Mouse (Mus musculus): ENCODE measurements at regions not wholly inside any gene's neighbourhood (a gene's known extent, or its start where the extent isn't known, plus 50 kb on each side); places are given as distances from the start of the nearest gene placed in this dataset.

DNA sequence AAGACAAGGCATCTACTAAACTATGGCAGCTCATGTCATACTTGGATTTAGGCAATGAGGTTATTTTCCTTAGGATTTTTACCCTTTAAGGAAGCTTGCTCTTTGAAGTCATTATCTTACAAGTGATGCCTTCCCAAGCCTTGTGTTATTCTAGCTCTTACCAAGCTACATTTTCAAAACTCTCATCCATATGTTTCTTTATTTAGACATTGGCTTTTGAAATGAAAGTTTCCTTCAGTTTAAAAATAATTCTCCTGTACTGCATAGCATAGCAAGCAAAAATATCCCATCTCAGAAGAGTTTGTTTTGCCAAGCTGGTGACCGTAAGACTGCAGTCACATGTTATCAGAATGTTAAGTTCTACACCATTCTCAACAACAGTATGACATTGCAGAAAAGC lies 372.8 kb upstream of the Sptlc3 start:
- DNase-seq (ENCODE audit: inconsistent ontology term): no peak

DNA sequence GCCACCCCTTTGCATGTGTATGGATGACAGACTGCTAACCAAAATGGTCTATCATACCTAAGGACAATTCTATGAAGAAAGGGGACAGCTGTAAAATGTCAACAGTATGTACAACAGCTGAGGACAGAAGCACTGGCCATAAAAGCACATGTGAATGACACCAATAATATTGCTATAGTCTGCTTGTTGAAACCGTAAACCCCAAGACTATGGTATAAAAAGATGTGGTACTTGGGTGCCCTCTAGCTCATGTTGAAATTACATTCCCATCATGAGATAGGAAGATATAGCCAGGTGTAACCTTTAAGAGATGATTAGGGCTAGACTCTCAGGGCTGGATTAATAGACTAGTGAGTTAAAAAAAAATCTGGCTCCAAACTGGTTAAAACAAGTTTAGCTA lies 361.6 kb upstream of the Sptlc3 start:
- no peak for DNase-seq (ENCODE audit: inconsistent ontology term)

DNA sequence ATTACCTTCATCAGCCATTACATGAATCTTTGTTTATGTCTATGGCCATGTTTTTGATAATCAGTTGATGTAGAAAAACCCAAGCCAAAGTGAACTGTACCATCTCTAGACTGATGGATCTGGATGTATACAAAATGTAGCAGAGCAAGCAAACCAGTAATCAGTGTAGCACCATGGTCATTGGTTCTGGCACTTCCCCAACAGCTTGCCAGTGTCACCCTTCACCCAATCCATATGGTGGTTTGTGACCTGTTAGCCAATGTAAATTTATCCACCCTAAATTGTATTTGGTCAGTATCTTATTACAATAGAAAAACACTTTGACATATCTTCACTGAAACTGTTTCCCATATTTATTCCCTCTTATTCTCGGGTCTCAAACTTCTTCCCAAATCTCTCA lies 346.7 kb upstream of the Sptlc3 start:
- no peak for DNase-seq (ENCODE audit: inconsistent ontology term)

DNA sequence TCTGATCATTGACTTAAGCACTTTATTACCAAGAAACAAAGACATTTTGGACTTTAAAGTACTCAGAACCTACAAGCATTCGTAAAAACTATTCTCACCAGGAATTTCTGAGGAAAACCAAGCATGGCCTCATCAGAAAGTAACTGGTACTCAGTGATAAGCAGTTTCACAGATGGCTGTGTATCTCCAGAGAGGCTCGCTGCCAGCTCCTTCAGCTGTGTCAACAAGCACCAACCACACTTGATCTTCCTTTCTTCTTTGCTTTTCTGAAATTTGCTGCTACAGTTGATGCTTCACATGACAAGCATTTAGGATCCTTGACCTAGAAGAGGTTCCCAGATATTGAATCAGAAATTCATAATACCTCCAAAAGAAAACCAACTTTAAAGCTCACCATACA lies 314.1 kb upstream of the Sptlc3 start:
- DNase-seq (ENCODE audit: inconsistent ontology term): no peak

DNA sequence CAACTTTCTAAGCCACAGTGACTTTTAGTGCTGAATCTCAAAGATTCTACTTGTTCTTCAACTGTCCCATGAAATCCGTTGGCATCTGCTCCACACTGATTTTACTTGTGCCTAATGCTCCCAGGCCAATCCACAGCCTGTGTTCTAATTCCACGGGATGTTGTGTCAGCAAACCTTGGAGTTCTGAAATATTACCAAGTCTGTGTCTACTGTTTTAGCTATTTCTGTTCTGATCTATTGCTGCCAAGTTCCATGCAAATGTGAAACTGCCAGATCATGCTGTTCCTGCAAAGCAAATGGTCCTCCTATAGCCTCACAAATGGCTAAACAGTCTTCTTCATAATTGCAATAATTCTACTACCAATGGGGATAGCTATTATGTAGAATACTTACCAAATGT lies 295.4 kb upstream of the Sptlc3 start:
- DNase-seq (ENCODE audit: inconsistent ontology term): no peak

DNA sequence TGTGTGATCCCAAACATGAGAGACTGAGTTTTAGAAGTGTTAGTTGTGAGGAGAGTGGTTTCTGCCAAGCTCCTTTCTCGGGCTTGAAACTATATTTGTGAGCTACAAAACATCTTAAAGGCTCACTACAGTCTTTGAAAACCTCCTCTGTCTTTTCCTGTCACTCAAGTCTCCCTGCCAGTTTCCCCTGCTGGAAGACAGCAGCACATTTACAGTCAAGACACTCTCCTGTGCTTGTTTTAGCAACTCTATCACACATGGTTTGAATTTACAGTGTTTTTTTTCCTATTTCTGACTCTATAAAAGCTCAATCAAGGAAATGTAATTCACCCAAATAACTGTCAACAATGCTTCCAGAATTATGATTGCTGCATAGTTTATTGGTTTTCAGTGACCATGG lies 286.1 kb upstream of the Sptlc3 start:
- DNase-seq (ENCODE audit: inconsistent ontology term): no peak

DNA sequence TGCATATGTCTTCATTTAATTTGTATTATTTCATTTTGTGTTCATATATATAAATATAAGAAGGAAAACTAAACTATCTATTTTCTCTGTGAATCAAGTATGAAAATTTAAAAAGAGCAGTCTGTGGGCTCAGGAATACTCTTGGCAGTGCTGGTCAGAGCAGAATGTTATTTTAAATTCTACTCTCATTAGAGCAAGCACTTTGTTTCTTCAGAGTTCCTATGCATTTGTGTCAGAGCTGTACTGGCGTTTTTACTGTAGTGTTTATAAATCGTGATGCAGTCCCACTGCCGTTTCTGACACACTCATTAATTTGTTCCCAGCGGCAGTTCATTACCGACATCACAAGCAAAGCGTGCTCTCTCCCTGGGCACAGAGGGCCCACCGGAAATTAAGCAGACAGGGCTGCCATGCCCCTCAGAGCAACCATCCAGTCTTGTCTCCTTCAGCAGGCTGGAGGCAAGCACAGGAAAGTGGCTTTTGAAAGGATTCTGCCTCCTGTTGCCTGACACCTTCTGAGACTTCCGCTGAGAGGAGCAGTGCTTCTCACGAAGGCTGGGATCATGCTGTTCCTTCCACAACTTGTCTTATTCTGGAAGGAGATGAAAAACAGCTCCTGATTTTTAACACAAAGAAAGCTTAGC lies 272.8 kb upstream of the Sptlc3 start:
- peak; percentile 21 for DNase-seq (ENCODE audit: inconsistent ontology term)

DNA sequence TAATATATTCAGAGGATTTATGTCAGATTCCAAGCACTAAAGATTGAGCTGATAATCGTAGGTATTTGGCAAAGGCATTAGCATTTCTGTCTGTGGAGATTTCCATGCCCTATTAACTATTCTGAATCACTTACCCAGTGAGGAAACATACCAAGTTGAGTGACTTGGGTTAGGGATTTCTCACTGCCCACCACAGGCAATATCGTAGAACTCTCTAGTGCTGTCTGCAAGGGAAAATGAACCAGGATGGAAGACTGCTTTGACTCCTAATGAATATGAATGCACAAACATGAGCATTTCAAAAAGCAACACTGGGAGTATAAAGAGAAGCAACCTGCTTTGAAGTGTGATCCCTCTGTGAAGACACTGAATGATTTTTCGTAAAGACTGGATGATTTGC lies 263.3 kb upstream of the Sptlc3 start:
- no peak for DNase-seq (ENCODE audit: inconsistent ontology term)

DNA sequence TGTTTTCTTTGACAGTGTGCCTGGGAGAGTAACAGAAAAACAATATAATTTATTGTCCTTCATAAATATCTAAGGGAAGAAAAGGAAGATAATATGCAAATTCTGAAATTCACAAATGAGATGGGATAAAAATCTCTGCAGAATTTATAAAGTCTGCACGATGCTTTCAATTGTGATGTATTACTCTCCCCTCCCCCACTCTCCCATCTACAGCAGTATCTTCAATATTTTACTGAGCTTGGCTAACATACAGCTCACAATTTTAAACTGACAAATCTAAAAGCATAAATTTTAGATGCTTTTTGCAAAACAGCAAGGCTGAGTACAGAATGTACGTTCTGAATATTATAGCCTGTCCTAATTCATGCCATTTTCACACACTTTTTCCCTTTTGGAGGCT lies 243.6 kb upstream of the Sptlc3 start:
- no peak for DNase-seq (ENCODE audit: inconsistent ontology term)

DNA sequence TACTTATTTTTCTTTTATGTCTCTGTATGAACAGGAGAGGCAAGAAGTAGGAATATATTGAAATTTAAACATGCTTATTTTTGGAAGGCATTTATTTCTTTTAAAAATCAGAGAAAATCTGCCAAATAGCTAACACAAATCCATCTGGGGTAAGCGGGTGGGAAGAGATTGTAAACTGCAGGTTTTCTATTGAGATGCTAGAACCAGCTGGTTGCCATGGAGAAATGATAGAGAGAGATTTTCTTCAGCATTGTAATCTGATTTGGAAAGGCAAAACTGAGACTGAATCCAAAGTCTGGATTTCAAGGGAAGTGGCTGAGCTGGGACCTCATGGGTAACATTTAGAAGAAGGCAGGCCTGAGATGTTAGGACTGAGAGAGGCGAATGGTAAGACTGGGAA lies 226.6 kb upstream of the Sptlc3 start:
- DNase-seq (ENCODE audit: inconsistent ontology term): no peak

DNA sequence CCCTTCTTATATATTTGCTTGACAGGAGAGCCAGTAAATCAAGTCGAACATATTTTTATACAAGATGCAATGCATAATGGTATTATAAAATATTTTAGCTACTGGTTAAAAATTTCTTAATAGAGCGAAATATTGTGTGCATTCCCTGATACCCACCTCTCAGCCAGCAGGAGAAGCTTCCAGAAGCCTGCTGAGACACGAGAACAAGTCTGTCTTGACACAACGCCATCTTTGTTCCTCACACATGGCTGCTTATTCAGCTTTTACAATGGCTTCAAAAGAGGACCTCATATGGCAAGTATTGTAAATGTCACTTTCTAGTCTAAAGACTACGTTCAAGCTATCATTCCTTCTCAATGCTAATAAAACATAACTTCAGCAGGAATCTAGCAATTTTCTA lies 217.1 kb upstream of the Sptlc3 start:
- no peak for DNase-seq (ENCODE audit: inconsistent ontology term)

DNA sequence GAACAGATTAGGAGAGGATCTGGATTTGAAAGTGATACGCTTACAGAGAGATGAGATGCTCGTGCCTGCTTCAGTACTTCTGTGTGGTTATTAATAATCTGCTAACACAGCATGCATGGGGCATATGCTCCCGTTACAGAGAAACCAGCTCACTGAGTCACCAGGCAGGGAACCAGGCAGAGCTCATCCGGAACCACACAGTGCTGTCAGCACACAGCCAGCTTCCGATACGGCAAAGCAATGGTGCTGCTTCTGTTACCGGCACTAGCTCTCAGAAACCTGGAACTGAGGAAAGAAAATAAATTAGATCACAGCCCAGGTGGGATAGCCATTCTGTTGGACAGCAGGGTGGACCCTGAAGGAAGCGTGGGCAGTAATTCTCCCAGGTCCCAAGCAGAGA lies 216.1 kb upstream of the Sptlc3 start:
- DNase-seq (ENCODE audit: inconsistent ontology term): no peak

DNA sequence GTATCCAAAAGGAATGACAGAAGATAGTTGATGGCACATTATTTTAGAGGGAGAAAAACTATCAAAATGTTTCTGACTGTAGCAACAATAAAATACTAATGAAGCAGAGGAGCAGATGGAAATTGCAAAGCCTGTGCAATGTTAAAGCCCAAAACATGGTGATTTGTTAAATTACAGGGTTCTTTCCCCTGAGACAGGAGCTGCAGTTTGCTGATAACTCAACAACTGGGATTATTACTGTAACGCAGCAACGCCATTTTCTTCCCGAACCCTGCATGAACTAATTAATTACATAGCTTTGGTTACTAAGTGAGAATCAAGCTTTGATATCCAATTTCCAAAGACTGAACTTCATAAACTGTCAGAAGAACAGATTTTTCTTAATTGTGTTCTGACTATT lies 212.7 kb upstream of the Sptlc3 start:
- no peak for DNase-seq (ENCODE audit: inconsistent ontology term)

DNA sequence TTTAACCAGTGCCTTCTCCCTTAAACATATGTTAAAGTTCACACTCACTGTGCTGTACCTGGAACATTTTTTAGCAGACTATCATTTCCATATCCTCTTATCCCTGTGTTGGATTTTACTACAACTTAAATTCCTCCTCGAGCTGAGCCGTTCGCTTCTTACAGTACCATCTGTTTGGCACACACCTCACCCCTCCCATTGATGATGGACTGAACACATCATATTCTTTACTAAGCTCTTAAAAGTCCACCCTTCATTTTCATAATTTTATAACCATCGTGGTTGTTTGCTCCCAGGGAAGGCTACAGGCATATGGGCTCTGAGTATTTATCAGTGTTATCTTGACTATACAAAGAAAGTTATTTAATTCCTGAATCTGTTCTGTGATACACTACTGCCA lies 209.4 kb upstream of the Sptlc3 start:
- DNase-seq (ENCODE audit: inconsistent ontology term): no peak

DNA sequence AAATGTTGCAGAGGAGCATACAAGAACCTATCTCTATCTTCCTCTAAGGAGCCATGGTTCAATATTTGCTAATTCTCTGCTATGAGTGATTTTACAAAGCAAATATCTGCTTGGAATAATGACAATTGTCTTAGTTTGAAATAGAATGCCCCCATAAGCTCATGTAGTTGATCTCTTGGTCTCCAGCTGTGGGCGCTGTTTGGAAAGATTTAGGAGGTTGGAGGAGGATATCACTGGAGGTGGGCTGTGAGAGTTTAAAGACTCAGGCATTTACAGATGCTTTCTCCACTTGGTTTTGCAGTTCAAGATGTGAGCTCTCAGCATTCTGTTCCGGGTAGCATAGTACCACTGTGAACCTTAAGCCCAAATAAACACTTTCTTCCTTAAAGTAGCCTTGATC lies 207.3 kb upstream of the Sptlc3 start:
- no peak for DNase-seq (ENCODE audit: inconsistent ontology term)

DNA sequence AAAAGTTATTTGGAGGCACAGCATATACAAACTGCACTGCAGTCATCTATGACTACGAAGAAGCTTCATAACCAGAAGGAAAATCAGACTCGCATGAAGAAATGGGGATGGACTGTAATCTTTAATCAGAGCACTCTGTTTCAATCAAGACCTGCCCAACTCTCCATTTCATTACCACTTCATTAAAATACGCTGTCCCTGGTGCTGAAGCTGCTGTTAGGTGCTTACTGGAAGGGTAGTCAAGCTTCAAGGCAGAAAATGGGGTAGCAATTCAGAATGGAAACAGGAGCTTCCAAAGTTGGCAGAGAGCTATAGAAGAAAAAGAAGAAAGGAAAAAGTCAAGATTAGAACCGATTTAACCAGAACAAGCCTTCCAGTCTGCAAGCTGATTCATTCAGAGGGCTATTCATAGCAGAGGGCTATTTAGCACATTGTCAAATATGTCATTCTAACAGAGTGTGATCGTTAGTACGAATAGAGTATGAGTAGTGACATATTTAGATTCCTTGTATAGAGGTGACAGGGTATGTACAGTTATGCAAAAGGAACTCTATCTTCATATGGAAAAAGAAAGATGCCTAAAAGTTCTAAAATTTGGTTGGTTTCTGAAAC lies 195.1 kb upstream of the Sptlc3 start:
- peak; percentile 36 for DNase-seq (ENCODE audit: inconsistent ontology term)

DNA sequence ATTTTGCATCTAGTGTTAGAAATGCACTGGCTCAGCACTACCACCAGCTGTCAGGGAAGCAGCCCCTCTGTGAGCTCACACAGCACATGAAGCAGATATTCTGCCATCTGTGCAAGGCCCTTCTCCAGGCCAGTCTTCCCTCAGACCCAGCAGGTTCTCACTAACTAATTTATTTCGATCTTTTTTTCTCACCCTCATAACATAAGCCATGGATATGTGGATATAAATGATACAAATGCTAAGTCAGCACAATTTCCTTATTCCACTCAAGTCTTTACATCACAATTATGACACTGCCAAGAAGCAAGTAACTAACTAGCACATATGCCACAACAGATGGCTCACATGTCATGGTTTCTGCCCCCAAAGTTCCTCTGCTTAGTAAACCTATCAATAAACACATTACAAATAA lies 182.3 kb upstream of the Sptlc3 start:
- DNase-seq (ENCODE audit: inconsistent ontology term): no peak

DNA sequence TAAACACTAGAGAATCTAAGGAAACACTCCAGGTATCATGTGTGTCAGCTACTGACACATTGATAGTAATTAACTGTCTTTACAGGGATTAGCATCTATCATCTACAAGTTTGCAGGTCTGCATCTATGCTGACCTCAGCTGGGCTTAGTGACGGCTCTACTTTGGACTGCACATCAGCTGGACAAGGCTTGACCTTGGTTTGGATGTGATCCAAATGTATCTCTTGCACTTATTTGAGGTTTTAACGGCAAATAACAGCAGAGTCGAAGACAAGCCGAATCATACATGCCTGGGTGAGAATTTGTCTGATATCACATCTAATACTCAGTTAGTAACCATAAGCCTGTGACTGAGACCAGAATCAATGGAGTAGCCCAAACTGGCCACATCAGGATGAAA lies 181.7 kb upstream of the Sptlc3 start:
- no peak for DNase-seq (ENCODE audit: inconsistent ontology term)

DNA sequence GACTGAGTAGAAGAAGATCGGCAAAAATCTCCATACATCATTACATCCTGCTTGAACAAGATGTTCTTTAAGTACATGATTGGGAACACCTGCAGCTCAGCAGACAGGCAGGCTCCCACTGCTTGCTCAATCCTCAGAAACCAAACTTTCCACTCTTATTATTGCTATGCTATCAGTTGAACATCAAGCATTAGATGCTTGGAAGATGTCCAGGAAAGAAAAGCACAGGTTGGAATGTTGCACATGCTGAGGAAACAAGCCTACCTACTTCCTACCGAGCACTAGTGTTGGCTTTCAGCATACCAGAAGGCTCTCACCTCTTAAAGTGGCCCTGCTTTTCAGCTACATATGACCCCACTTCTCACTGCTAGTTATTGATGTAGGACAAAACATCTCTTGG lies 171.2 kb upstream of the Sptlc3 start:
- DNase-seq (ENCODE audit: inconsistent ontology term): no peak

DNA sequence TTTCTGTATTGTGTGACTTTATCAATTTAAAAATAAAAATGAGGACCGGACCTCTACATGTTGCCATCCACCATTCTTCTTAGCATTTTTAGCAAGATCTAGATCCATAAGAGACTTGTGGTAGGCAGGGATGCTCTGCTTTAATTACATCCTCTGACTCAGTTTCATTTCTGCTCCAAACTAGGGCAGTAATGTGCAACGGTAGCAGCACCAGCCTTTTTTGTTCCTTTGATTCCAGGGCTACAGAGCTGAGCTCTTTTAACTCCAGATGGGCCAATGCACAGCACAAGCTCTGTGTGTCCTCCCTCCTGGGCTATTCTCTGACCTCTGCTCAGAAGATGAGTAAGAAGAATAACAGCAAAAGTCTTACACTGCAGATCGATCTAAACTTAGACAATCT lies 168.2 kb upstream of the Sptlc3 start:
- DNase-seq (ENCODE audit: inconsistent ontology term): no peak

DNA sequence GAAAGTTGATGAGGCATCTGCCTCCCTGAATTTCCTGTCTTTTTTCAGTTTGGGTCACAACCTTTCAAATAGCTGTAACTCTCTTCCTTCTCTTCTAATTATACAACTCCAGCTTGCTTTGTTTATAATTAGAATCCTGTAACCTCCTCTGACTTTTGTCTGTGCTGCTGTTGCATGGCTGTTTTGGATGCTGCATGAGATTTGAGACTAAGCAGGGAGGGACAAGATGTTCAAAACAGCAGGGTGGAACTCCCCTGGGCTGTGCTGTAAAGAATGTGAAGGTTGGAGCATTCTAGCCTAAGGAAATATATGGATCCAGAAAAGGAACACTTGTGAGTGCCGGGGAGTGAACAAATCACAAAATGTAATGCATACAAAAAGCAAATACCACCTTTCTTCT lies 159.0 kb upstream of the Sptlc3 start:
- DNase-seq (ENCODE audit: inconsistent ontology term): no peak

DNA sequence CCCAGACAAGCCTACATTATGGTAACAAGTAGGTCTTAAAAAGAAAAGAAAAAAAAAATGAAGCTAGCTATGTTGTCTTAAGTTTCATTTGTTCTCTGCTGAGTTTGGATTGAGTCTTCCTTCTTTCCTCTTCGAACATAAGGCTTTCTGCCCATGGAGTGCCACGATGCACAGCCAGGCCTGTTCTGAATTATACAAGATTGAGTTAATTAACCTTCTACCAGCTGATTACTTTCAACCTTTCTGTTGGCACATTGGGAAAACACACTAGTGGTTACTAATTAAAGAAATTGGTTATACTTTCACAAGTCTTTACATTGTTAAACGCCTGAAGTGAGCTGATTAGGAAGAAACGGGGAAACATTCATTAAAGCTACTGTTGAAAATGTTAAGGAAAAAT lies 155.5 kb upstream of the Sptlc3 start:
- no peak for DNase-seq (ENCODE audit: inconsistent ontology term)

DNA sequence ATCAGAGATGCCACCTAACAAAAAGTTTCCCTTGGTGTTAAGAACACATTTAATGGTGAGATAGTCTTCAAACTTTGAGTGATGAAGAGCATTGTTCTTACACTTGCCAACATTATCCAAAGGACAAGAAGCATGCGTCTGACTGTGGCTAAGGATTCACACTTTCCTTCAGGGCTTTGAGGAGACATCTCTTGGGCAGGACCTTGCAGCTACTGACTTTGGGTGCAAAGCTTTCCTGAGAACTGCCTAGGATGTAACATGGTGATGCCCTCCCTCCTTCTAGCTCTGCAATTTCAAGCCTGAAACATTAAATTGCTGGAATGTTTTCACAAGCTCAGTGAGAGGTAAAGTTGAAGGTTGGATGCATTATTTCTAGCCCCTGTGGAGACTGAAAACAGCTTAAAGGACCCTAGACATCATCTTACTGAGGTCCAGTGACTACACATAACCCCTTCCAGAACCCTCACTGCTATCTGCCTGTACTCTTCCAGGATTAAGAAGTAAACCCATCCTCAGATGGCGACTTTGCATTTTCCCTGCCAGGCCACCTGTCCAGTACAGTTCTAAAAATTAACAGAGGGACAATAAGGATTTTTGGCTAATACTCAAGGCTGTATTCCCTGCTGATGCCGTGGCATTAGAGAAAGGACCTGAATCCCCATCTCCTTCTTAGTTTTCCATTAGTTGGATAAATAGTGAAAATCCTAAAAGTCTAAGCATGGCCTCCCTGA lies 137.3 kb upstream of the Sptlc3 start:
- DNase-seq (ENCODE audit: inconsistent ontology term): no peak
